Mouse (Mus musculus) yolk sac, embryonic 10.5 days (tissue): Measurements from ENCODE around the gene Fbxl18.
A peak's percentile ranks its signal among the peaks of the same experiment; 100 is the strongest.

Experiments
- DNase-seq: peaks from one replicate; pipeline ENCODE4 v3.0.0-alpha.2; 2017; ENCODE audit warnings: low spot score

Fbxl18 gene

GRCm38 (mm10) chr5:142823096-142824062, 71.8 kb downstream of the Fbxl18 start:
- peak; percentile 84 for DNase-seq

- DNase-seq, result peak; percentile 71
Measured at GRCm38 (mm10) chr5:142822286-142823095, 72.7 kb downstream of the Fbxl18 start.

GRCm38 (mm10) chr5:142821974-142822285, 73.3 kb downstream of the Fbxl18 start:
- no peak for DNase-seq

GRCm38 (mm10) chr5:142821266-142821973, 73.8 kb downstream of the Fbxl18 start:
- DNase-seq, result peak; percentile 96

GRCm38 (mm10) chr5:142820276-142821265, 74.7 kb downstream of the Fbxl18 start:
- peak; percentile 74 for DNase-seq

GRCm38 (mm10) chr5:142819385-142820275, 75.6 kb downstream of the Fbxl18 start:
- DNase-seq, result peak; percentile 80

GRCm38 (mm10) chr5:142818435-142819360, 76.5 kb downstream of the Fbxl18 start:
- peak; percentile 90 for DNase-seq

- peak; percentile 100 for DNase-seq
Measured at GRCm38 (mm10) chr5:142817524-142818434, 77.4 kb downstream of the Fbxl18 start, which contains the start of gene Tnrc18. TSS of gene Tnrc18 (minus strand) at chr5:142817662.
